Mouse (Mus musculus): ENCODE measurements at regions not wholly inside any gene's neighbourhood (a gene's known extent, or its start where the extent isn't known, plus 50 kb on each side); places are given as distances from the start of the nearest gene placed in this dataset.

DNA sequence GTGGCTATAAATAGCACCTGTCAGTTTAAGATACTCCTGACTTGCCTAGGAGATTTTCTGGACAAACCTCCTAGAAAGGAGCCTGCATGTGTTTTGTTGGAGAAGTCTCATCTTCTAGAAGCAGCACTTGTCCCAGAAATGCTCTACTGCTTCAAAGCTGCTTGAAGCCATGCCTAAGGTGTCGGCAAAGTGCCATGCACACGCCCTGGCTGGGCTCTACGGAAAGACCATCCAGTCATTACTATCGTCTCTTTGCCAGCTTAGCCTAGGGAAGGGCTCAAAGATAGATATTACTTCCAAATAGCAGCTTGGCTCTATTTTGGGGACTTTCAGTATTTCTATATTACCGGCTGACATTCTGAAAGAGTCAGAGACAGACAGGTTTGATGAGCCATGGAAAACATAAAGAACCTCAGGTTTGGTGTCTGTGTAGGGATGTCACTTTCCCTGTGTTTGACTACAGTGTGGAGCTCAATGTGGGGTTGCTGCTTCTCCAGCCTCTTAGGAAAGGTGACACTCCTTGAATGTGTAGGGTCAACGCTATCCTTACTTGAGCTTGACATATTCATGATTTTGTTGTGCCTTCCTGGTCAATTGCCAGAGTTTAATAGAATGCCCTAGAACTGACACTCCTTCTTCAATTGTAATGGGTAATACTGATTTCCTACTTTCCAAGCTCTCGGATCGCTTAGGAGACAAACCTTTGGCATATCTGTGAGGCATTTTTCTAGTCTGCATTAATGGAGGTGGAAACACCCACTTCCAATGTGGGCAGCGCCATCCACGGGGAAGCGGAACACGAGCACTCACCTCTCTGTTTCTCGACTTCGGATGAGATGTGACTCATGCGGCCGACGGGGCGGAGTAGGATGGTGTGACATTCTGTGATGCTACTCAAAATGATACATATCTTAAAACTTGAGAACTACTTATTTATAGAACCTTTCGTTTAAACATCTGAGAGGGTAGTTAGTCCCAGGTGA is 251.3 kb downstream of the Enc1 start:
- H3K36me3 ChIP-seq (ENCODE audit: control insufficient read depth, insufficient read depth, low read length) = no peaks in the 10 kb centered on the region
- no peak overlapping the region for H3K4me3 ChIP-seq (ENCODE audit: extremely low read depth, insufficient read depth, insufficient read length)
- H3K27me3 ChIP-seq (ENCODE audit: control insufficient read depth, insufficient read depth, low read length) = no peaks in the 10 kb centered on the region
- H3K4me1 ChIP-seq (ENCODE audit: control insufficient read depth, insufficient read depth, insufficient read length) = no peaks in the 10 kb centered on the region
- WGBS = 95% methylated on average over 19 of the region's 19 CpGs
- no peak for DNase-seq (ENCODE audit: low read depth in 1 of 2, low spot score in 2 of 2)
- H3K27ac ChIP-seq (ENCODE audit: insufficient read depth, low read length) = no peak overlapping the region
- TF ChIP-seq CTCF (IDR thresholded peaks at IDR 0.05; ENCODE audit: extremely low read depth, insufficient read depth, insufficient read length, insufficient replicate concordance) (no peak), POLR2A (IDR thresholded peaks at IDR 0.05; ENCODE audit: low read depth, low read length) (no peak)

DNA sequence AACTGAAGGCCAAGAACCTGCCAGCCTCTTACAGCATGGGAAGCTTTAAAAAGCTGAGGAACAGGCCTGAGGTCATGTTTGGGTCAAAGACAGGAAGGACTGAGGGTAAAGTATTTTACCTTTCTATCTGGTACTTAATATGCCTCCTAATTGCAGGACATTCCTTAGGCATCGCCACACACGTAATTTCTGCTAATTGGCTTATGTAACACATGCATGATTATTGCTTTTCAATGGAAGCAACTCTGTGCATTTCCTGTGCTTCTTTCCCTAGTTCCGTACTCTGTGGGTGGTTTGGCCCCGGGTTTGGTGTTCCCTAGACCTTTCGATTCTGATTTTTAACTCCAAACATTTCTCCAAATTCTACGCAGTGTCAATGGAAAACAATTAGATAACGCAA is 249.2 kb downstream of the Enc1 start:
- 90% methylated on average over 7 of the region's 7 CpGs for WGBS
- H3K27ac ChIP-seq (ENCODE audit: insufficient read depth, low read length) = no peak overlapping the region
- no peak for DNase-seq (ENCODE audit: low read depth in 1 of 2, low spot score in 2 of 2)

DNA sequence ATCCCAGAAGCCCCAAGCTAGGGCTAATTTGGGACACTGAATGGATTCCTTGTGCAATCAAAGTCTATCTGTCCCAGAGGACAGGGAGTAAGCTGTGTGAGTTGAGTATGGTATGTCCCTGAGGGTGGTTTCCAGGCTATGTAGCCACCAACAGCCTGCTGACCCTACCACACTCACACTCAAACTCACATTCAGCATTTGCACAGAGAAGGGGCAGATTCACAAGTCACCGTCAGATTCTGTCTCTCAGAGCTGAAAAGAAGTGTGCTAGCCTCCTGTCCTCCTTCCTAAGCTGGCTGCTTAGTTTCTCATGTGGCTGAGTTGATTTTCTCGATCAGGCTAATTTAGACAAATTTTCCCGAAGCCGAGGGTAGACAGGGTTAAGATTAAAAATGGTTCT is 248.8 kb downstream of the Enc1 start:
- Histone ChIP-seq H3K27ac (ENCODE audit: insufficient read depth, low read length) (no peak overlapping the region), H3K27me3 (ENCODE audit: control insufficient read depth, insufficient read depth, low read length) (no peaks in the 10 kb centered on the region), H3K4me1 (ENCODE audit: control insufficient read depth, insufficient read depth, insufficient read length) (no peaks in the 10 kb centered on the region), H3K36me3 (ENCODE audit: control insufficient read depth, insufficient read depth, low read length) (no peaks in the 10 kb centered on the region), H3K4me3 (ENCODE audit: extremely low read depth, insufficient read depth, insufficient read length) (no peak overlapping the region)
- TF ChIP-seq POLR2A (IDR thresholded peaks at IDR 0.05; ENCODE audit: low read depth, low read length) (no peak), CTCF (IDR thresholded peaks at IDR 0.05; ENCODE audit: extremely low read depth, insufficient read depth, insufficient read length, insufficient replicate concordance) (no peak)
- 81% methylated on average over 4 of the region's 4 CpGs for WGBS
- no peak for DNase-seq (ENCODE audit: low read depth in 1 of 2, low spot score in 2 of 2)

More for the DNA sequence above, 249.2 kb downstream of the Enc1 start:
- TF ChIP-seq POLR2A (IDR thresholded peaks at IDR 0.05; ENCODE audit: low read depth, low read length) = no peak
- no peak for TF ChIP-seq CTCF (IDR thresholded peaks at IDR 0.05; ENCODE audit: extremely low read depth, insufficient read depth, insufficient read length, insufficient replicate concordance)
- Histone ChIP-seq H3K4me3 (ENCODE audit: extremely low read depth, insufficient read depth, insufficient read length) (no peak overlapping the region), H3K4me1 (ENCODE audit: control insufficient read depth, insufficient read depth, insufficient read length) (no peaks in the 10 kb centered on the region), H3K36me3 (ENCODE audit: control insufficient read depth, insufficient read depth, low read length) (no peaks in the 10 kb centered on the region), H3K27me3 (ENCODE audit: control insufficient read depth, insufficient read depth, low read length) (no peaks in the 10 kb centered on the region)

DNA sequence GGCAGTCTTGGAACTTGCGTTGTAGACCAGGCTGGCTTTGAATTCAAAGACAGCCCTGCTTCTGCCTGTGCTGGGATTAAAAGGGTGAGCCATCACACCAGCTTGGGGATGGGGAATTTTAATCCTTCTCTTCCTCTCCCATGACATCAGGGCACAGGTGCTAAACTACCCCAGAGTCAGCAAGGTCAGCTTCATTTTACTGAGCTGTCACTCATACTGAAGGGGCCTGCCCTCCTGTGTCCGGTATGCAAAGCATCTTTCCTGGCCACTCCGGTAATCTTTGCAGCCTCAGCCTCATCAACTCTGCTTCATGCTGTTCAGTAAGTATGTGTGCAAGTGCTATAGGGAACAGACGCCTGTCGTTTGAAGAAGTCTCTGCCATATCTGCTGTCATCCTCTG is 248.1 kb downstream of the Enc1 start:
- DNase-seq (ENCODE audit: low read depth in 1 of 2, low spot score in 2 of 2) = no peak
- H3K36me3 ChIP-seq (ENCODE audit: control insufficient read depth, insufficient read depth, low read length) = no peaks in the 10 kb centered on the region
- H3K4me1 ChIP-seq (ENCODE audit: control insufficient read depth, insufficient read depth, insufficient read length) = no peaks in the 10 kb centered on the region
- WGBS = 92% methylated on average over 5 of the region's 5 CpGs
- no peak overlapping the region for H3K4me3 ChIP-seq (ENCODE audit: extremely low read depth, insufficient read depth, insufficient read length)
- H3K27me3 ChIP-seq (ENCODE audit: control insufficient read depth, insufficient read depth, low read length) = no peaks in the 10 kb centered on the region
- H3K27ac ChIP-seq (ENCODE audit: insufficient read depth, low read length) = no peak overlapping the region
- TF ChIP-seq POLR2A (IDR thresholded peaks at IDR 0.05; ENCODE audit: low read depth, low read length) (no peak), CTCF (IDR thresholded peaks at IDR 0.05; ENCODE audit: extremely low read depth, insufficient read depth, insufficient read length, insufficient replicate concordance) (no peak)

DNA sequence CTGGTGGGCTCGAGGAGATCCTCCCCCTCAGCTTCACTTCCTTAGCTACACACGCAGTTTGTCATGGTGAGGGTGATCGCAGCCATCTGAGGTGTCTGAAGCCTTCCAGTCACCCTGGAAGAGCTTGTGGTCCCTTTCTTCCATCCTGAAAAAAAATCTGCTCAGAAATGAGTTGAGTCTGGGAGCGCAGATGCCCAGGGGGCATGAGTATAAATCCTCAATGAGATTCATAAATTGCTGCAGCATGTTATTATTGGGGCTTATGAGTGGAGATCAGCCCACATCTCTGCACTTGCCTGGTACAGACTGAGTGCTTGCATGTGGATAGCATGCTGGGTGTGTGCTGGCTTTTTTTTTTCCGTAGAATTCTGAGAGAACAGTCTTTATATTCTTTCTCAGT is 247.6 kb downstream of the Enc1 start:
- H3K27ac ChIP-seq (ENCODE audit: insufficient read depth, low read length) = no peak overlapping the region
- no peak for TF ChIP-seq POLR2A (IDR thresholded peaks at IDR 0.05; ENCODE audit: low read depth, low read length)
- TF ChIP-seq CTCF (IDR thresholded peaks at IDR 0.05; ENCODE audit: extremely low read depth, insufficient read depth, insufficient read length, insufficient replicate concordance) = no peak
- H3K27me3 ChIP-seq (ENCODE audit: control insufficient read depth, insufficient read depth, low read length) = no peaks in the 10 kb centered on the region
- WGBS = 75% methylated on average over 5 of the region's 5 CpGs
- no peaks in the 10 kb centered on the region for H3K36me3 ChIP-seq (ENCODE audit: control insufficient read depth, insufficient read depth, low read length)
- no peak overlapping the region for H3K4me3 ChIP-seq (ENCODE audit: extremely low read depth, insufficient read depth, insufficient read length)
- no peak for DNase-seq (ENCODE audit: low read depth in 1 of 2, low spot score in 2 of 2)
- no peaks in the 10 kb centered on the region for H3K4me1 ChIP-seq (ENCODE audit: control insufficient read depth, insufficient read depth, insufficient read length)

DNA sequence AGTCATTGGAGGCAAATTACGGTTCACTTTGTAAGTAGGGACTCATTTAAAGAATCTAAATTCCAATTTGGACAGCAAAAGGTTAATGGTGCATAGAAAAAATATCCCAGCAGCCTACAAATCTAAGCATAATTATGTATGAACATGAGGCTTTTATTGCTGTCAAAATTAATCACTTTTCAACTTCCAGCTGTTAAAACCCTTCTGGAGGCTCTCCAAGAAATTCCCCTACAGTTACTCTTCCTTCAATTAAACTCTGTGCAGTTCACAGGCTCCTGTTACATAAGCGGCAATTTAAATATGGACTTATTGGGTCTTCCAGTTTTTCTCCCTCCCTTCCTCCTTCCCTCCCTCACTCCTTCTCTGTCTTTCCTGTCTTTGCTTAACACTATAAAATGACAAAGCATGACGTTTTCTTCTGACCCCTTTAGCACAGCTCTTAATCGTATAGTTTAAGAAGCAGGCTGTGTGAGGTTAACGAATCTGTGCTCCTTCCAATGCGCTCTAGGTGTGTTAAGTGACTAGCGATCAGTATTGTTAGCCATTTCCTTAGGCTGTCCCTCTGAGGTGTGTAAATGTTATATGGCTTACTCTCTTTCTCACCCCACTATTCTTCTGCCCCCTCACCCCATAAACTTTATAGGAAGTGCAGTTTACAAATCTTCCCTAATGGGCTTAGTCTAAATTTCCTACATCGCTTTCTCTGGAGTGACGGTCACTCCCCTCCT is 247.0 kb downstream of the Enc1 start:
- DNase-seq (ENCODE audit: low read depth in 1 of 2, low spot score in 2 of 2) = no peak
- Histone ChIP-seq H3K27me3 (ENCODE audit: control insufficient read depth, insufficient read depth, low read length) (no peaks in the 10 kb centered on the region), H3K27ac (ENCODE audit: insufficient read depth, low read length) (no peak overlapping the region), H3K4me1 (ENCODE audit: control insufficient read depth, insufficient read depth, insufficient read length) (no peaks in the 10 kb centered on the region), H3K36me3 (ENCODE audit: control insufficient read depth, insufficient read depth, low read length) (no peaks in the 10 kb centered on the region), H3K4me3 (ENCODE audit: extremely low read depth, insufficient read depth, insufficient read length) (no peak overlapping the region)
- WGBS = 77% methylated on average over 9 of the region's 9 CpGs
- no peak for TF ChIP-seq POLR2A (IDR thresholded peaks at IDR 0.05; ENCODE audit: low read depth, low read length)
- TF ChIP-seq CTCF (IDR thresholded peaks at IDR 0.05; ENCODE audit: extremely low read depth, insufficient read depth, insufficient read length, insufficient replicate concordance) = no peak
